Mouse (Mus musculus) activated CD4-positive, CD25-positive, alpha-beta regulatory T cell, adult 4 months (primary cell): Measurements from ENCODE around the gene Bach2. TPM values are rescaled to one million over a fixed set of nuclear protein-coding genes. Genes with fewer than 3 reads are reported as not detected.

Source experiments
- ATAC-seq: one replicate; pipeline ENCODE4 v1.8.0; 2017
- polyA plus RNA-seq, 2 experiments: library from polyadenylated mRNA; unstranded; fragments of 100-300 nt; shearing (Covaris generic); gene quantifications; one replicate each; pipeline ENCODE4 v1.2.1; 2017

The Bach2 gene
- polyA plus RNA-seq, 2 experiments from 2014 or later = 11.8 to 17.2 TPM

- ATAC-seq = peak; percentile 67
Measured at GRCm38 (mm10) chr4:32394850-32395249, 156.2 kb downstream of the Bach2 start.

DNA sequence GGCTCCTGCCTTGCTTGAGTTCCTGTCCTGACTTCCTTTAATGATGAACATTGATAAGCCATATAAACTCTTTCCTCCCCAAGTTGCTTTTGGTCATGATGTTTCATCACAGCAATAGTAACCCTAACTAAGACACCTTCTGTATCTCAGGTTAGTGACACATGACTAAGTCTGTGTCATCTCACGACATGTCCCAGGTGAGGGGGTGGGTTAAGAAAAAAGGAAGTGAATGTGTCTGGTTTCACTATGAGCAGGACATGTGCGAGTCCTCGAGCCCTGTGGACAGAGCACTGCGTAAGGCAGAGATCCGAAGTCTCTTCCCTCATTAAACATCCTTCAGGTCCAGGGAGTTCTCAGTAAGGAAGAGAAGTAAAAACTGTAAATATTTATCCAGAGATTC, 162.9 kb downstream of the Bach2 start:
- ATAC-seq = peak; percentile 24

- ATAC-seq = no peak
Measured at GRCm38 (mm10) chr4:32403506-32403905, 164.9 kb downstream of the Bach2 start.

- peak; percentile 52 for ATAC-seq
Measured at GRCm38 (mm10) chr4:32405149-32405882, 166.7 kb downstream of the Bach2 start.

DNA sequence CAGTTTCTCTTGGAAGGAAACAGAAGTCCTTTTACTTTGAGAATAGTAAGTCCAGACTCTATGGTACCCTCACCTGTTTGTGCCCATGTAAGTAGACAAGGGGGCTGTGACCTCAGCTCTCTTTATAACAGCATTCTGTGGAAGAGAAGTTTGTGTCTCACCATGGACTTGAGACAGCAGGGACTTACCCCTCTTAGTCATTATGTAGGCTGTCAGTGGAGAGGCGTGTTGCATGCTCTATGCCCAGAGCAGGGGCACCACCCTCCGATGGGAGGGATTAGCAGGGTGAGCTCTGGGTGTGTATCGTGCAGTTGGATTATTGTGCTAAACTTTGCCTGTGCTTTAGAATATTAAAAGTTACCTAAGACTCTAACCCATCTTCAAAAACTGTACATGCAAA, 167.4 kb downstream of the Bach2 start:
- peak; percentile 84 for ATAC-seq

DNA sequence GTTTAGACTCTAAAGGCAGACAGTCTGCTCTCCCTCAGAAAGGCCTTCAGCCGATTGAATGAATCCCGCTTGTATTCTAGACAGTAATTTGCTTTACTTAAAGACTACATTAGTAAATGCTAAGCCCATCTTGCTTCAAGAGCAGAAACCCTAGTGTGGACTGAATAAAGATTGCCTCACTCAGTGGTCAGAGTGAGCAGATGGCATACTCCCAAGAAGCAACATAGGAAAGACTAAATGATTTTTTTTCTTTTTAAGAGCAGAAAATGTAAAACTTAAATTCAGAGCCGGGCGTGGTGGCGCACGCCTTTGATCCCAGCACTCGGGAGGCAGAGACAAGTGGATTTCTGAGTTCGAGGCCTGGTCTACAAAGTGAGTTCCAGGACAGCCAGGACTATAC, 169.9 kb downstream of the Bach2 start:
- no peak for ATAC-seq

- no peak for ATAC-seq
Measured at GRCm38 (mm10) chr4:32409116-32409880, 170.7 kb downstream of the Bach2 start.

DNA sequence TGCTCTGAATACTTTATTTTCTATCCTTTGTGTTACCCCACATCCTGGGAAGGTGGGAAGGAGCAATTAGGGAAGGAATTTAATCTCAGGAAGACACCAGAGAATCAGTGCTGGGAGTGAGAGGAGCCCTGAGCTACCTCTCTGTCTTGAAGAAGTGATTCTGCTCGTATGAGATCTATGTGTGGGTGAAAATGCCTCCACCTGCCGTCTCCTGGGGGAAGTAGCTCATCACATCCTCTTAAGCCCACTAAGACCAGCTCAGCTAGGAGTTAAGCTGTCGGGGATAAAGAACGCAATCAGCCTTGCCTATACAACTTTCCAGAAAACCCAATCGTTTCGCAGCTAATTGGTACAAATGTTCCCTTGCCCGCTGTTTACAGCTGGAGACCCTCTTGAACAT, 174.5 kb downstream of the Bach2 start:
- no peak for ATAC-seq

GRCm38 (mm10) chr4:32413505-32413904, 174.9 kb downstream of the Bach2 start:
- no peak for ATAC-seq

GRCm38 (mm10) chr4:32414959-32415358, 176.4 kb downstream of the Bach2 start:
- ATAC-seq = no peak

DNA sequence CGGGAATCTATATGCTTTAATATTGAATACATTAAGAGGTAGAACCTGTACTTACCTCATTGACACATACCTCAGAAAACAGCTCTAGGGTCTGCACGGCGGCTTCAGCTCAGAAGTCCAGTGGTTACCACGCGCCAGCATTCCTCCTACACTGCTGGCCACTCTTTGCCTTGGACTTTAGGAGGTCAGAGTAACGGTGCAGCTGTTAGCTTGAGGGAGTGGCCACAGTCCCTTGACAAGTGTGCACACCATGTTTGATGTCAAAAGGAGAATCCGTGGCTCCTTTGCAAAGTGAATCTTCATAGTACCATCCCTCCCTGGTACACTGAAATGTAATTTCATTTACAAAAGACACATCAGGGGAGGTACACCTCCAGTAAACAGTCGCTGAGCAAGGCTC, 179.3 kb downstream of the Bach2 start:
- no peak for ATAC-seq

- no peak for ATAC-seq
Measured at GRCm38 (mm10) chr4:32421570-32421969, 183.0 kb downstream of the Bach2 start.

DNA sequence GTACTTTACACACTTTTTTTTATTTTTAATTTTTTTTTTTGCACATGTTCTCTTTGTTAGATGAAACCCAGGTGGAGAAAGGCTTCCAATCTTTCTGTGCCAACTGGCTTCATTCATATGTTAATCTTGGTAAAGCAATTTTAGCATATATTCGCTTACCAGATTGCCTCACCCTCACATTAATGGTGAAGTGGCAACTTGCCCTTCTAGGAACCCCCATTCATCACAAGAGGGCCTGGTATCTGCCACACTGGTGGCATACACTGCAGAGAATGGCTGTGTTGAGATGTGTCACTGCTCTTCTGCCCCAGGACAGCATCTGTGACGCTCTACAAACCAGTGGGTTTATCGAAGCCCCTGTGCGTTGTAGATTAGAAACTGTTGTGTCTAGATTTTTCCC, 183.8 kb downstream of the Bach2 start:
- no peak for ATAC-seq

- peak; percentile 41 for ATAC-seq
Measured at GRCm38 (mm10) chr4:32423667-32424066, 185.1 kb downstream of the Bach2 start.

GRCm38 (mm10) chr4:32424434-32424833, 185.8 kb downstream of the Bach2 start:
- peak; percentile 58 for ATAC-seq

DNA sequence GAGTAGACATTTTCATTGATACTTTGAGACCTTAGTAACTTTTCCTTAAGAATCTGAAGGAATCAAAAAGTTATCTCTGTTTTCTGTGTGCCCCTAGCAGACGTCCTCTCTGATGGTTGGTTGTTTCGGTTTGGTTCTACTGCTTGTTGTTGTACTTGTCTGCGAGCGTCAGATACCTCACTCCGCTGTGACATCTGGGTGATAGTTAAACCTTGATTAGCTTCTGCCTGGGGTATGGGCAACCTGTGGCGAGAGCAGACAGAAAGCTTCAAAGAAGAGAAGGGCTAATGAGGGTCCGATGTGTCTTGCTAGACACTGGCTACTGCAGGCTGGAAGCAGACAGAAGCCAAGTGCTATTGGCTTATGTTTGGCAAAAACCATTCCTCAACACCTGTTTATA, 186.5 kb downstream of the Bach2 start:
- ATAC-seq = peak; percentile 41

GRCm38 (mm10) chr4:32425641-32426040, 187.0 kb downstream of the Bach2 start:
- ATAC-seq = peak; percentile 15

DNA sequence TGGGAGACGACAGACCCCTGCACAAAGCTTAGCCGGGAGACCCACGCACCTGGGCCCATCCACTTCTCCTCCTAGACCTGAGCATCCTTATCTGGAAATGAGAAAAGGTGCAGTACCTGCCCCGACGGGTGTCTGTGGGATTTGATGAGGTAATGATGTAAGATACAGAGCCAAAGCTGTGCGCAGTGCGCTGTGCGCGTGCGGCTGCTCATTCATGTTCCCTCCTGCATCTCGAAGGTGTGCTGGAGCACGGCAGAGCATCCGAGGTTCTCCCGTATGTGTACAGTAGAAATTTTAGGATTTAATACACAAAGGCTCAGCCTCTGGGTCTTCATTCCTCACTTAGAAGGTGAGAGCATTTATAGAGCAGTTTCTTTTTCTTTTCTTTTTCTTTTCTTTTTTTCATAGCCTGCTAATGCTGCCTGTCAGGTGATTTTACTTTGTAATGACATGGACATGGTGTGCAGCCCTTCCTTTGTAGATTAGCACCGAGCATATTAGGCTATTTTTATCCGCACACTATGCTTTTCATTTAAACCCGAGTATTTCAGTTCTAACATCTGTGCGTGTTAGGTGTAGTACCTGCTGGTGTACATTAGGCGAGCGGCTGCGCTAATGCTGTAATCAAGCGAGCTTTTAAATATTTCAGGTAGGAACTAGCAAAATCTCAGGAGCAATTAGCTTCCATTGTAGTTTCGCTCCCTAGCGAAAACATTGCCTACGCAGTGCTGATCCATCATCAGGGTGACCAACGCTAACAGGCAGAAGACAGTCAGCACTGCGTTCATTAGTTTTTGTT, 188.4 kb downstream of the Bach2 start:
- ATAC-seq = no peak

DNA sequence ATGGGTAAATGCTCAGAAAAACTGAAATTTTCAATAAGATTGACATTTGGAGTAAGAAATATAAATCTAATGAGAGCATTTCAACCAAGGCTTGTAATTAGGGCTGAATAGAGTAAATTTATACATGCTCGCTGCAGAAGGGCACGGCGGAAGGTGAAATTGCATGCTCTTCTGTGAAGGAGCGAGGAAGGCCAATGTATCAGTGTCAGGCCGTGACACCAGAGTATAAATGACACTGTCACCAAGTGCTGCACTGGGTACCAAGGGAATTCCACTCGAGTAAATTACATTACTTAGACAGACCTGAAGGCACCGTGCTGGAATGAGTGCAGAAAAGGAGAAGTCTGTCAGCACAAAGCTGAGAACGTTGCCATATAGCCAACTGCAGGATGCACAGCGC, 190.1 kb downstream of the Bach2 start:
- ATAC-seq = no peak

- ATAC-seq = no peak
Measured at GRCm38 (mm10) chr4:32430136-32430535, 191.5 kb downstream of the Bach2 start.

DNA sequence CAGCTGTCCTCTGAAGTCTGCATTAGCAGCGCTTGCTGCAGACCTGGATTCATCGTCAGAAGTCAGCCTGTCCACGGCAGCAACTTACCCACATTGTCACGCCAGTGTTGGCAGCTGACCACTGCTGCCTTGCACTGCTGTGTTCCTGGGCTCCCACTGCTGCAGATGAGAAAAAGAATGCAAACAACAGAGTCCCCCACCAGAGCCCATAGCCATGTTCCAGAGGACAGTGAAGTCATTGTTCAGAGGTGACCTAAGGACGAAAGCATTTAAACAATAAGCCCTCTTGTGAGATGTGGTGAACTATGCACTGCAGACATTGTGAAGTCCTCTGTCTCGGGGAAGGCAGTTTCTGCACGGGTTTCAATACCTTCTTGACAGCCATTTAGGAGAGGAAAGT, 192.4 kb downstream of the Bach2 start:
- ATAC-seq = no peak

GRCm38 (mm10) chr4:32432271-32432781, 193.7 kb downstream of the Bach2 start:
- ATAC-seq = no peak

DNA sequence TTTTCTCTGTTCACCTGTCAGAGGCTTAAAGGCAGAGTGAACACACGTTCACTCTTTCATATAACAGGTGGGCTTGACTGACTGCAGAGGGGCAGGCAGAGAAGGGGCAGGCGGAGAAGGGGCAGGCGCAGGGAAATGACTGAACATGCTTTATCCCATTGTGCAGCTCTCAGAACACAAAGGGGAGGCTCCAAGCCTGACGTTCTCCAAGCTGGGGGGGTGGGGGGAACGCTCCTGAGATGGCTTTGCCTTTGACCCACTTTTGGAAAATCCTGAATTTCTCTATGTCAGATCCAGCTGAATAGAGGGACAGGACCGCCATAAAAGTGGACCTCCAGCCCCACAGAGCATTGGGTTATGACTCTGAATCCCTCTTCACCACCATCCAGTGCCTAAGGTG, 194.3 kb downstream of the Bach2 start:
- ATAC-seq = no peak
